Mouse (Mus musculus) C2C12 (cell line): ENCODE measurements around the gene Ccdc117.

ENCODE experiments used
- CEBPB ChIP-seq: IDR thresholded peaks from one replicate; pipeline ENCODE4 v1.6.1; 2011; ENCODE audit warnings: low read depth, mild to moderate bottlenecking, control low read depth, moderate library complexity
- CTCF ChIP-seq: IDR thresholded peaks from one replicate; pipeline ENCODE4 v1.5.1; 2011; ENCODE audit not compliant: control insufficient read depth, insufficient read depth, insufficient read length
- FOSL1 ChIP-seq: IDR thresholded peaks from one replicate; pipeline ENCODE4 v1.8.0; 2011; ENCODE audit warnings: mild to moderate bottlenecking, low read length; ENCODE audit not compliant: poor library complexity, insufficient read depth, severe bottlenecking
- MAX ChIP-seq: IDR thresholded peaks from one replicate; pipeline ENCODE4 v1.6.1; 2011; ENCODE audit warnings: mild to moderate bottlenecking, control low read depth
- MYOD1 ChIP-seq: IDR thresholded peaks from one replicate; pipeline ENCODE4 v1.6.1; 2011; ENCODE audit warnings: low read depth; ENCODE audit not compliant: control insufficient read depth, insufficient read length
- MYOG ChIP-seq: IDR thresholded peaks from one replicate; pipeline ENCODE4 v1.6.1; 2011; ENCODE audit not compliant: control insufficient read depth, insufficient read length; ENCODE audit errors: extremely low read depth
- USF1 ChIP-seq: IDR thresholded peaks from one replicate; pipeline ENCODE4 v1.6.1; 2011; ENCODE audit warnings: low read depth, mild to moderate bottlenecking, control low read depth, moderate library complexity

- TF ChIP-seq MAX (no peak), CTCF (no peak), USF1 (no peak), MYOG (no peak), MYOD1 (no peak), CEBPB (no peak), FOSL1 (no peak)
Measured at GRCm38 (mm10) chr11:5573821-5574220, 31.8 kb upstream of the Ccdc117 start.
